Mouse (Mus musculus): ENCODE measurements at regions not wholly inside any gene's neighbourhood (a gene's known extent, or its start where the extent isn't known, plus 50 kb on each side); places are given as distances from the start of the nearest gene placed in this dataset.

DNA sequence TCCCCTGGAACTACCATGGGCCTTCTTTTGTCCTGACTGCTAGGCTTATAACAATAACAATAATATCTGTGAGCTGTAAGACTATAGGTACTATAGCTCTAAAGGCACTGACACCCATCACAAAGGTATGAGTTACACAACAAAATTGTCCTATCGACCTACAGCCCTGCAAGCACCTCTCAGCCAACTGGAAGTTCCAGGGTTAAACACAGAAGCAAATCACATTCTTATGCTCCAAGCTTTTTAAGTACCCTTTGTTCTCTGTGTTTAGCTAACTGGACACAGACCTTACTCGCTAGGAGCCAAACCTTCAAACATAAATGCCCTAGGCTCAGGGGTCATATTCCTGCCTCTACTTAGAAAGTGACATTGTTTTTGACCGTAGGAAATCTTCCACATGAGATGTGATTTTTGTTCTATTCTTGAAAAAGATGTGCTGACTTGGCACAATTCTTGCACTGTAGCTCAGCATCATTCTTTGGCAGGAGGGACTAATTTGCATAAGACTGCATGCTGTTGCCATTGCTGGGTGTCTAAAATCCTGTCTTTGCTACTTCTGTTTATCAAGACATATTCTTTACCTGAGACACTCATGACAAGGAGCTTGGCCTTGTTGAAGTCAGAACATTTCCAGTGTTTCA, 66.8 kb upstream of the Tbl1x start:
- no peak for DNase-seq

DNA sequence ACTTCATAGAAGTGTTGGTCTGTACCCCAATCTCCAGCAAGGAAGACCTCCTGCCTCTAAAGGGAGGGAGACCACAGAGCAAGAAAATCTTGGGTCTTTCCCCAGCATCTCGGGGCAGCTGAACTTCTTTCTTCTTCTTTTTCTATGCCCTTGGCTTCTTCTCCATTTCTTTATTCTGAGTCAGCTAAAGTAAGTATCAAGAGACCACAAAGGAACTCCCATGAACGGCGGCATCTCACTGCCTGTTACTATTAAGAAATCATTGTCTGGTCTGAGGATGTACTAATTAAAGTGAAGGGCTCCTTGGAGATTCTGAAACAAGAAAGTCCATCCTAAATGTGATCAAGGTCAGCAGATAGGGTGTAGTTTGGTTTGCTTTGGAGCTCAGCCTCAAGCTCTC, 64.1 kb upstream of the Tbl1x start:
- no peak for DNase-seq

DNA sequence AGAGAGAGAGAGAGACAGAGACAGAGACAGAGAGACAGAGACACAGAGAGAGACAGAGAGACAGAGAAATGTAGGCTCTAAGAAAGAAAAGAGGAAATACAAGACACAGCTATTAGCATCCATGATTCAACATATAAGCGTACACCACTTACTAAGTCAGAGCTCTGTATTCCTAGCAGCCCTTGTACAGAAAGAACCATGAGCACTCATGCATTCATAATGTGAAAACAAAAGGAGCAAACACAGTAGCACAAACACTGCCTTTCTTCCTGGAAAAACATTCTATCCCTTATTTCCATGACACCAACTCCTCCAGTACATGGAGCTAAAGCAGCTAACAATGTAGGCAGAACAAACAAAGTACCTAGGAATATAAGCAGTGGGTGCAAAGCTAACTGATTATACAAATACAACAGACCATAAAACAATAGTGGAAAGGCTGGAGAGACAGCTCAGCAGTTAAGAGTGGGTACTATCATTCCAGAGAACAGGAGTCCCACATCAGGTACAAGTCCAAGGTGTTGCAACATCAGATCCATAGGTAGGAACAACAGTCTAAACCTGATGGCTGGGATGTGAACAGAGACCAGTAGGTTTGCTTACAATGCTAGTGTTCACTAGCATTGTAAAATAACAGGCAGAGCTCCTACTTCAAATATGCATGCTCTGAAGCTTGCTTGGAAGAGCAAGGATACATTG, 58.7 kb upstream of the Tbl1x start:
- DNase-seq, result no peak

Data from heart, adult 11 months (tissue).